Mouse (Mus musculus): ENCODE measurements around the gene Hoxb7. TPM values are rescaled to one million over a fixed set of nuclear protein-coding genes. Genes with fewer than 3 reads are reported as not detected.
A peak's percentile ranks its signal among the peaks of the same experiment; 100 is the strongest.

The Hoxb7 gene
- polyA plus RNA-seq, 1 experiment from 2014 or later, result 1.3 TPM

DNA sequence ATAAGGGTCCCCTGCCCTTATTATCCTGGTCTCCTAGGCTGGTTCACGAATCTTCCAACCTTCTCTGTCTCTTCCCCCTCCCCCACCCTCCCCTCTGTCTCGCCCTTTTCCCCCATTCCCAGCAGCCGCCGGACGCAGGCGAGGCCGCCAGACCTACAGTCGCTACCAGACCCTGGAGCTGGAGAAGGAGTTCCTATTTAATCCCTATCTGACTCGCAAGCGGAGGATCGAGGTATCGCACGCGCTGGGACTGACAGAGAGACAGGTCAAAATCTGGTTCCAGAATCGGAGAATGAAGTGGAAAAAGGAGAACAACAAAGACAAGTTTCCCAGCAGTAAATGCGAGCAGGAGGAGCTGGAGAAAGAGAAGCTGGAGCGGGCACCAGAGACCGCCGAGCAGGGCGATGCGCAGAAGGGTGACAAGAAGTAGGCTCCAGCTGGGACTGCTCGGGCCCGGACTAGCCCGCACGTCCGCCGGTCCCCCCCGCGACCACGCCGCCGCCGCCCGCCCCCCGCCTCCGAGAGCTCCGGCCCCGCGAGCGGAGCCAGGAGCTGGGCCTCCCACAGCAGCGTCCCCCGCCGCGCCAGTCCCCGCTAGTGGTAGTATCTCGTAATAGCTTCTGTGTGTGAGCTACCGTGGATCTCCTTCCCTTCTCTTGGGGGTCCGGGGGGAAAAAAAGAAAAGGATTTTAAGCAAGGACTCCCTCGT is 2.2 kb upstream of the Hoxb7 start:
- ATAC-seq (peak; percentile 69), DNase-seq (ENCODE audit: low spot score) (peak; percentile 79)

DNA sequence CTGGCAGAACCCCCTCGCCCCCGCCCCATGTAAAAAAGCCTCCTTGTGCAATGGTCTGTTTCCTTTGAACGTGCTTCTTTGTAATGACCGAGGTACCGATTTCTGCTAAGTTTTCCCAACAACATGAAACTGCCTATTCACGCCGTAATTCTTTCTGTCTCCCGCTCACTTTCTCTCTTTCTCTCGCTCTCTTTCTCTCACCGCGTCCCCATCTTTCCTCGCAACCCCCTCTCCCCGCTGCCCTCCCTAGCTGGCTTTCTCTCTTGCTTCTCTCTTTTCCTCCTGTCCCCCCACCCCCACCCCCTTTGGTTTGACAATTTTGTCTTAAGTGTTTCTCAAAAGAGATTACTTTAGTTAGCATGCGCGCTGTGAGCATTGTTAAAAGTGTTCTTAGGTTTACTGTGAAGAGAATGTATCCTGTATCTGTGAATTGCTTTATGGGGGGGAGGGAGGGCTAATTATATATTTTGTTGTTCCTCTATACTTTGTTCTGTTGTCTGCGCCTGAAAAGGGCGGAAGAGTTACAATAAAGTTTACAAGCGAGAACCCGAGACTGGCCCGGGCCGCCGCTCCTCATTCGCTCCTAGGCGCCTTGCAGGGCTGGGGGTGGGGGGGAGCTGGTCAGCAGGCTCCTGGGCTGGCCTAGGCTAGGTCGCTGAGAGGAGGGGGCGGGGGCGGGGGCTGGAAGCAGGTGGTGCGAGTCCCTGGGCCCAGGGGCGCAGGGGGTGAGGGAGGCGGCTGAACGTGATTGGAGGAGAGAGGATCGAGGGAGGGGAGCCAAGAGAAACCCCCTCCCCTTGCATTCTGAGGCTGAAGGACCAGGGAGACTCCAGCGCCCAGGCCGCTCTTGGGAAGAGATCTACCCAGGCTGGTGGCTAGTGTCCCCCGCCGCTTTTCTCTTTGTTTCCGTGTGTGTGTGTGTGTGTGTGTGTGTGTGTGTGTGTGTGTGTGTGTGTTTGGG is 1.4 kb upstream of the Hoxb7 start:
- TF ChIP-seq CTCF (IDR thresholded peaks at IDR 0.05) (no peak), EP300 (IDR thresholded peaks at IDR 0.05) (no peak)
- H3K9me3 ChIP-seq (ENCODE audit: low read length), result no peaks in the 10 kb centered on the region
- H3K27me3 ChIP-seq (replicated peaks; ENCODE audit: insufficient read depth, low read length), result peaks cover 52% of the 10 kb centered on the region
- DNase-seq (ENCODE audit: low spot score) (peak; percentile 26), ATAC-seq (peak; percentile 30)
- H3K4me3 ChIP-seq (ENCODE audit: low read depth, low read length), result peak overlapping the region; percentile 47
- 0 out of 2 replicates have a peak overlapping the region, but pooled peaks have one; percentile 19 for H3K9ac ChIP-seq (replicated peaks; ENCODE audit: low read depth)
- H3K27ac ChIP-seq (ENCODE audit: low read length), result peak overlapping the region; percentile 40; the same call in 1 of the 2 replicates
- H3K36me3 ChIP-seq (ENCODE audit: insufficient read depth, low read length), result no peaks in the 10 kb centered on the region
- peak overlapping the region; percentile 70 for H3K4me2 ChIP-seq (replicated peaks; ENCODE audit: low read depth, low read length)
- WGBS, result under 1% methylated on average over 33 of the region's 37 CpGs
- no peaks in the 10 kb centered on the region for H3K4me1 ChIP-seq (ENCODE audit: insufficient read depth, low read depth, low read length)

More for the DNA sequence above, 2.2 kb upstream of the Hoxb7 start:
- peak overlapping the region; percentile 41; the same call in 1 of the 2 replicates for H3K9ac ChIP-seq (replicated peaks; ENCODE audit: low read depth)
- H3K4me3 ChIP-seq (ENCODE audit: low read depth, low read length), result peak overlapping the region; percentile 47
- peak overlapping the region; percentile 70 for H3K4me2 ChIP-seq (replicated peaks; ENCODE audit: low read depth, low read length)
- no peaks in the 10 kb centered on the region for H3K9me3 ChIP-seq (ENCODE audit: low read length)
- WGBS, result under 1% methylated on average over 44 of the region's 49 CpGs
- H3K4me1 ChIP-seq (ENCODE audit: insufficient read depth, low read depth, low read length), result no peaks in the 10 kb centered on the region
- peak overlapping the region; percentile 40 for H3K27ac ChIP-seq (ENCODE audit: low read length)
- peak; percentile 49 for TF ChIP-seq CTCF (IDR thresholded peaks at IDR 0.05)
- TF ChIP-seq EP300 (IDR thresholded peaks at IDR 0.05), result no peak
- peaks cover 57% of the 10 kb centered on the region for H3K27me3 ChIP-seq (replicated peaks; ENCODE audit: insufficient read depth, low read length)
- no peaks in the 10 kb centered on the region for H3K36me3 ChIP-seq (ENCODE audit: insufficient read depth, low read length)

DNA sequence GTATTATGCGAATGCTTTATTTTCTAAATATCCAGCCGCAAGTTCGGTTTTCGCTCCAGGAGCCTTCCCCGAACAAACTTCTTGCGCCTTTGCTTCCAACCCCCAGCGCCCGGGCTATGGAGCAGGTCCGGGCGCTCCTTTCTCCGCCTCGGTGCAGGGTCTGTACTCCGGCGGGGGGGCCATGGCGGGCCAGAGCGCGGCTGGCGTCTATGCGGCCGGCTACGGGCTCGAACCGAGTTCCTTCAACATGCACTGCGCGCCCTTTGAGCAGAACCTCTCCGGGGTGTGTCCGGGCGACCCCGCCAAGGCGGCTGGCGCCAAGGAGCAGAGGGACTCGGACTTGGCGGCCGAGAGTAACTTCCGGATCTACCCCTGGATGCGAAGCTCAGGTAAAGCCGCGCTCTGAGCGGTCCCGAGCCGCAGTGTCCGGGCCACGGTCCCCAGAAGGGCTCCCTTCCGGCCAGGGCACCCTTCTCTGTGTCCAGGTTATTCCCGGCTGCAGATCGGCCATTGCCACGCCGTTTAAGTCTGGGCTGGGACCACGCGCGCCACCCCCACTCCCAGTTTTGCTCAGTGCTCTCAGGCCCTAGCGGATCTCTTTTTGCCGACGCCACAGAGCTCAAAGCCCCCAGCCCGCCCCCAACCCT is 439 bp downstream of the Hoxb7 start:
- Histone ChIP-seq H3K36me3 (ENCODE audit: insufficient read depth, low read length) (no peaks in the 10 kb centered on the region), H3K9ac (replicated peaks; ENCODE audit: low read depth) (no peak overlapping the region; the same call in 1 of the 2 replicates), H3K9me3 (ENCODE audit: low read length) (no peaks in the 10 kb centered on the region), H3K27ac (ENCODE audit: low read length) (no peak overlapping the region), H3K27me3 (replicated peaks; ENCODE audit: insufficient read depth, low read length) (peaks cover 46% of the 10 kb centered on the region), H3K4me2 (replicated peaks; ENCODE audit: low read depth, low read length) (peak overlapping the region; percentile 70), H3K4me3 (ENCODE audit: low read depth, low read length) (peak overlapping the region; percentile 47), H3K4me1 (ENCODE audit: insufficient read depth, low read depth, low read length) (no peaks in the 10 kb centered on the region)
- no peak for ATAC-seq
- DNase-seq (ENCODE audit: low spot score), result no peak
- WGBS, result 1% methylated on average over 55 of the region's 55 CpGs
- no peak for TF ChIP-seq CTCF (IDR thresholded peaks at IDR 0.05)
- TF ChIP-seq EP300 (IDR thresholded peaks at IDR 0.05), result no peak

DNA sequence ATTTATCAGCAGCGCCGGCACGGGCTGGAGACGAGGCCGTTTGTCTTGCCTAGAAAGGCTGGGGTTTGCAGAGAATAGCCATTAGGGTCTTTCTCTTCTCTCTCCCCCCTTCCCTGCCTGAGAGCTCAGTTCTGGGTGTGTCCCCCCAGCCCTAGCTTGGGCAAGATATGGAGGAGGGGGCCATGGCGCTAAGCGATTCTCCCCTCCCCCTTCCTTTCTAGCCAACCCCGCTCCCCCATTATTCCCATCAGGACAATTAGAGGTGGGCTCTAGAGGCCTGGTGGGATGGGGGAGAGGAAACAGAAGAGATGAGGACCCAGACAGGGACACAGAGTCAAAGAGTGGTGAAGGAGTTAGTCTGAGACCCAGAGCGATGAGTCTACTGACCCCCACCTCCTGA is 988 bp downstream of the Hoxb7 start:
- TF ChIP-seq CTCF (IDR thresholded peaks at IDR 0.05) (no peak), EP300 (IDR thresholded peaks at IDR 0.05) (no peak)
- WGBS, result 9% methylated on average over 9 of the region's 9 CpGs
- no peak overlapping the region for H3K27ac ChIP-seq (ENCODE audit: low read length)

DNA sequence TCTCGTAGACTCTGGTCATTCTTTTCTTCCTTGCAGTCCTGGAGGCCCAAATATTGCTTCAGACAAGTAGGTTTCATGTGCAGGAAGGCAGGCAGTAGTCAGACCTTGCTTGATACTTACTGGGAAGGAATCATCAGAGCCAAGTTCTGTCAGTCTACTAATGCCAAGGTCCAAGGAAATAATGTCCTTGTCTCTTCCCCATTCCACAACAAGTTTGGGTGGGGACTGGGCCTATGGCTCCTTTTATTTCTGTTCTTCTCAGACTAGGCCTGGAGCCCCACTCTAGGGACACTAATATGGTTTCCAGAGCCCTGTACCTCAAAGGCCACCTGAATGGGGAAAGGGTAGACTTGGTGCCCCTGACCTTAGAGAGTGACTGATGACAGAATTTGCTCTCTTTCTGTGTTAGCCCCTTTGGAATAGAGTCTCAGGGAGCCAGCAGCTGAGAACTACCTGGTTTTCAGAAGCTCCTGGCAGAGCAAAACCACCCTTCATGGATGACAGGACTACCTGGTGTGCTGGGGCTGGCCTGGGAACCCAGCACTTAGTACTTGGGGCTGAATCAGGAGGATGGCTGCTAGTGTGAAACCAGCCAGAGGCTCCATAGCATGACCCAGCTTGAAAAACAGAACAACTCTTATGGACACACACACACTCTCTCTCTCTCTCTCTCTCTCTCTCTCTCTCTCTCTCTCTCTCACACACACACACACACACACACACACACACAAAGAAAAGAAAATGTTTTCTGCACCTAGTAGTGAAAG is 2.2 kb downstream of the Hoxb7 start:
- no peak overlapping the region for H3K4me2 ChIP-seq (replicated peaks; ENCODE audit: low read depth, low read length)
- H3K9ac ChIP-seq (replicated peaks; ENCODE audit: low read depth), result no peak overlapping the region
- H3K4me1 ChIP-seq (ENCODE audit: insufficient read depth, low read depth, low read length), result no peaks in the 10 kb centered on the region
- H3K27ac ChIP-seq (ENCODE audit: low read length), result no peak overlapping the region
- no peaks in the 10 kb centered on the region for H3K9me3 ChIP-seq (ENCODE audit: low read length)
- 36% methylated on average over 1 of the region's 1 CpGs for WGBS
- no peak for TF ChIP-seq CTCF (IDR thresholded peaks at IDR 0.05)
- TF ChIP-seq EP300 (IDR thresholded peaks at IDR 0.05), result no peak
- H3K27me3 ChIP-seq (replicated peaks; ENCODE audit: insufficient read depth, low read length), result peaks cover 51% of the 10 kb centered on the region
- ATAC-seq (no peak), DNase-seq (ENCODE audit: low spot score) (no peak)
- H3K4me3 ChIP-seq (ENCODE audit: low read depth, low read length), result no peak overlapping the region
- H3K36me3 ChIP-seq (ENCODE audit: insufficient read depth, low read length), result no peaks in the 10 kb centered on the region

More for the DNA sequence above, 988 bp downstream of the Hoxb7 start:
- H3K9ac ChIP-seq (replicated peaks; ENCODE audit: low read depth), result no peak overlapping the region
- peak overlapping the region; percentile 70 for H3K4me2 ChIP-seq (replicated peaks; ENCODE audit: low read depth, low read length)
- ATAC-seq, result no peak
- H3K36me3 ChIP-seq (ENCODE audit: insufficient read depth, low read length), result no peaks in the 10 kb centered on the region
- H3K4me1 ChIP-seq (ENCODE audit: insufficient read depth, low read depth, low read length), result no peaks in the 10 kb centered on the region
- no peak for DNase-seq (ENCODE audit: low spot score)
- peak overlapping the region; percentile 47; the same call in 1 of the 2 replicates for H3K4me3 ChIP-seq (ENCODE audit: low read depth, low read length)
- H3K9me3 ChIP-seq (ENCODE audit: low read length), result no peaks in the 10 kb centered on the region
- H3K27me3 ChIP-seq (replicated peaks; ENCODE audit: insufficient read depth, low read length), result peaks cover 48% of the 10 kb centered on the region

All from lung, postnatal 0 days (tissue).